Mouse (Mus musculus) limb, embryonic 15.5 days (tissue): ENCODE results near the gene Dpy30. TPM values are rescaled to one million over a fixed set of nuclear protein-coding genes. Genes with fewer than 3 reads are reported as not detected.
"Not testable (repeated sequence)": the region's sequence is repeated elsewhere in the genome, so short reads cannot be mapped to it uniquely, and the experiment has no call there.

Experiments used
- ATAC-seq: fragments of 200-750 bp; cut with Nextera tagmentation; 2 replicates; pipeline ENCODE4 v1.8.0; 2017; ENCODE audit warnings: low read depth, moderate TSS enrichment; ENCODE audit not compliant: insufficient number of reproducible peaks, low FRiP score, low TSS enrichment
- H3K27ac ChIP-seq: fragments of 300-500 bp; sonication (generic); 2 replicates; pipeline ENCODE4 v1.5.1; 2015; ENCODE audit warnings: moderate library complexity, mild to moderate bottlenecking, inconsistent platforms
- H3K27me3 ChIP-seq: fragments of 300-500 bp; sonication (generic); 2 replicates; pipeline ENCODE4 v1.6.1; 2015; ENCODE audit warnings: inconsistent platforms
- H3K36me3 ChIP-seq: fragments of 300-500 bp; sonication (generic); 2 replicates; pipeline ENCODE4 v1.6.1; 2015; ENCODE audit warnings: inconsistent platforms
- H3K4me1 ChIP-seq: fragments of 300-500 bp; sonication (generic); 2 replicates; pipeline ENCODE4 v1.6.1; 2015; ENCODE audit warnings: inconsistent platforms
- H3K4me2 ChIP-seq: fragments of 300-500 bp; sonication (generic); 2 replicates; pipeline ENCODE4 v1.6.1; 2015; ENCODE audit warnings: mild to moderate bottlenecking, inconsistent platforms
- H3K4me3 ChIP-seq: fragments of 300-500 bp; sonication (generic); 2 replicates; pipeline ENCODE4 v1.5.1; 2015; ENCODE audit warnings: mild to moderate bottlenecking, inconsistent platforms
- H3K9ac ChIP-seq: fragments of 300-500 bp; sonication (generic); 2 replicates; pipeline ENCODE4 v1.6.1; 2015; ENCODE audit warnings: inconsistent platforms
- H3K9me3 ChIP-seq: fragments of 300-500 bp; sonication (generic); 2 replicates; pipeline ENCODE4 v1.6.1; 2016; ENCODE audit warnings: inconsistent platforms
- WGBS: fragments of 180-500 bp; shearing (Covaris S2); methylation state at CpG from one replicate; pipeline ENCODE4 v1.1.7; 2015; 5-methylcytosine and 5-hydroxymethylcytosine counted together
- polyA plus RNA-seq: library from polyadenylated mRNA; unstranded; fragments of >200 nt; fragmentation: Nextera tagmentation; extraction: Ambion mirVana; gene quantifications from 2 replicates; pipeline ENCODE4 v1.2.1, GENCODE M21; 2015

Gene Dpy30
- polyA plus RNA-seq, 1 experiment from 2014 or later, result 186 TPM

DNA sequence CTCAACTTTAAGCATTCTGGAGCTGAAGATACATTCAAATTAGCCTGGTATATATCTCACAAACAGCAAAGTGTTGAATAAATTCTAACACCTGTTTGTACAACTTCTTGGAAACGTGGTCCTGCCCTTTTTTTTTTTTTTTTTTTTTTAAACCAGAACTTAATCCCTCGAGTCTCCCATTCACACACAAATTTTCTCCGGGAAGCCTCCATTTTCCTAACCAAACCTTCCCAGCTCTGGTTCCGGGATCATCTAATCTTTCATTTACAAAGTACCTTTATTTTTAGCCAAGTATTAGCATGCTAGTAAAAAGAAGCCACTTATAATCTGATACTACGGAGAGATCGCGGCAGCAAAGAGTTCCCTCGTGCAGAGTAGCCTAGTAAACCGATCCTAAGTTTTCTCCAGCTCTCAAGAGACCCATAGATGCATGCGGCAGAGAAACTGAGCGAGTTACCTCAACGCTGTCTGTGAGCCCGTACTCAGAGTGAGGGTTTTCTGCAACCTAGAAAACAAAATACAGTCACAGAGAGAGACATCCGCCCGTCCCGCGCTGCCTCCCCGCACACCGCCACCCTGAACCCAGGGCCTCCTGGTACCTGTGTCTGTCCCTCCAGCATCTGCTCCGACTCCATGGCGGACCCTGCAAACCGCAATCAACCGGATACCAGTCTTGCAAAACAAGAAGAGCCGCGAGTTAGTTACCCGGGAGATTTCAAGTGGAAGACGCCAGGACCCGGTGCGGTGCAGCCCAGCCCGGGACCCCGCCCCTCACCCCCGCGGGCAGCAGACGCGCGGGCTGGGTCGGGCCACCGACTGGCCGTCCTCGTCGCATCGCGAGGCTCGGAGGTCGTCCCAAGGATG is 8.1 kb downstream of the Dpy30 start:
- Histone ChIP-seq H3K9ac (peak overlapping the region; percentile 61), H3K36me3 (peaks cover 16% of the 10 kb centered on the region), H3K4me1 (peaks cover 6% of the 10 kb centered on the region), H3K27me3 (no peaks in the 10 kb centered on the region), H3K27ac (peak overlapping the region; percentile 88), H3K4me2 (peak overlapping the region; percentile 67), H3K4me3 (peak overlapping the region; percentile 76), H3K9me3 (no peaks in the 10 kb centered on the region)
- peak; percentile 73 for ATAC-seq
- under 1% methylated on average over 45 of the region's 45 CpGs for WGBS

DNA sequence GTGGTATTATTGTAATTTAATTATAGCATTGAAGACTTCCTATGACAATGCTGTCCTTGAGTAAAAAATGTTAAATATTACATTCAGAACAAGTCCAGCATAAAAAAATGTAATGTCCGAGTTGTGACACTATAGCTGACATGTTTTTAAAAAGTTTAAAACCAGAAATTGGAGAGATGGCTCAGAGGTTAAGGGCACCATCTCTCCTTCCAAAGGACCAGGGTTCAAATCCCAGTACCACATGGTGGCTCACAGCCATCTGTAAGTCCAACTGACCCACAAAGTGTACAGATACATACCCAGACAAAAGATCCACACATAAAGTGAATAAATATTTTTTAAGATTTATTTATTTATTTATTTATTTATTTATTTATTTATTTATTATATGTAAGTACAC is 17.7 kb downstream of the Dpy30 start:
- H3K36me3 ChIP-seq, result peaks cover 65% of the 10 kb centered on the region
- ATAC-seq, result no peak
- 83% methylated on average over 1 of the region's 1 CpGs for WGBS

DNA sequence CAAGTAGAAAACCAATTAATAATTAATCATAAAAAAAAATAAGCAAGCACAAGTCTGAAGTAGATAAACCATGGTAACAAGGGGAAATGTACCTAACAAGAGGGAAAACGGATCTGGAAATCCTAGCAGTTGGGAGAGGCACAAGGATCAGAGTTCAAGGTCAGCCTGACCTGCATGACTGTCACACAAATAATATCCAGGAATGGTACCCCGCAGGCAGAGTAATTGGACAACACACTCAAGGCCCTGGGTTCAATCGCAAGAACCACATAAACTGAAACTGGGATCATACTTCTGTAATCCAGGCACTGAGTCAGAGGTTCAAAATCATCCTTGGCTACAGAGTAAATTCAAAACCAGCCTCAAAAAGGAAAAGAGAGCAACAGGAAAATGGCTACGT is 18.1 kb downstream of the Dpy30 start:
- no peaks in the 10 kb centered on the region for H3K27me3 ChIP-seq
- H3K9ac ChIP-seq, result no peak overlapping the region
- peaks cover 69% of the 10 kb centered on the region for H3K36me3 ChIP-seq
- no peaks in the 10 kb centered on the region for H3K9me3 ChIP-seq
- no peak overlapping the region for H3K27ac ChIP-seq
- no peak for ATAC-seq
- no peak overlapping the region for H3K4me2 ChIP-seq
- H3K4me1 ChIP-seq, result no peaks in the 10 kb centered on the region
- WGBS, result 92% methylated on average over 4 of the region's 4 CpGs
- H3K4me3 ChIP-seq, result no peak overlapping the region

More for the DNA sequence above, 17.7 kb downstream of the Dpy30 start:
- Histone ChIP-seq H3K4me3 (no peak overlapping the region), H3K4me2 (no peak overlapping the region), H3K4me1 (no peaks in the 10 kb centered on the region), H3K9me3 (no peaks in the 10 kb centered on the region), H3K27me3 (no peaks in the 10 kb centered on the region), H3K27ac (no peak overlapping the region), H3K9ac (no peak overlapping the region)

DNA sequence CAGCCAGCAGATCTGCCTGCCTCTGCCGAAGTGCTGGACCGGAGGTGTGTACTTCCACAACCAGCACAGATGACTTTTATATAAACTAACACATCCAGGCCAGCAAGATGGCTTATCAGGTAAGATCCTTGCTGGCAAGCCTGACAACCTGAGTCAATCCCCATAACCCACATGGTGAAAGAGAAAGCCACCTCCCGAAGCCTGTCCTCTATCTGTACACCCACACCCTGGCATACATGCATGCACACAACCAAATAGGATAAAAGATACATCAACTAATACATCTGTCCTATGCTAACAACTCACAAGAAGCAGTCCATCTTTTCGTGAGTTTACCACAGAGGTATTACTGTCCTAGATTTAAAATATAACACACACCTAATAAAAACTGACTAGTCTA is 19.7 kb downstream of the Dpy30 start:
- no peak for ATAC-seq
- Histone ChIP-seq H3K27me3 (no peaks in the 10 kb centered on the region), H3K27ac (no peak overlapping the region), H3K4me1 (no peaks in the 10 kb centered on the region), H3K4me3 (no peak overlapping the region), H3K36me3 (peaks cover 65% of the 10 kb centered on the region), H3K9me3 (no peaks in the 10 kb centered on the region), H3K4me2 (no peak overlapping the region), H3K9ac (no peak overlapping the region)
- 91% methylated on average over 4 of the region's 4 CpGs for WGBS

DNA sequence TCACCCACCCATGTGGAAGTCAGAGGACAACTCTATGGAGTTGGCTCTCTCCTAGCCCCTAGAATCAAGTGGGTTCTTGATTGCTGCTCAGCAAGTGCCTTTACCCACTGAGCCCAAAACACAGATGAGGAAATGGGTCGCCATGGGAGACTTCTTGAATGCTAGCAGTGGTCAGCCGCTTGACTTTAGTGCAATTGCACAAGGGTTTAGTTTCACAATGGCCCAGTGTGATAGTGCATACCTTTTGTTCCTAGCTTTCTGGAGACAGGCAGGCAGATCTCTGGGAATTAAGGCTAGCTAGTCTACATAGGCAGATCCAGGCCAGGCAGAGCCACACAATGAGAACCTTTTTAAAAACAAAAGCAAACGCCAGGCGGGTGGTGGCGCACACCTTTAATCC is 23.7 kb downstream of the Dpy30 start:
- no peak for ATAC-seq
- H3K9ac ChIP-seq, result no peak overlapping the region
- peaks cover 41% of the 10 kb centered on the region for H3K36me3 ChIP-seq
- H3K9me3 ChIP-seq, result no peaks in the 10 kb centered on the region
- H3K27me3 ChIP-seq, result no peaks in the 10 kb centered on the region
- H3K4me3 ChIP-seq, result no peak overlapping the region
- 88% methylated on average over 5 of the region's 5 CpGs for WGBS
- no peak overlapping the region for H3K27ac ChIP-seq
- H3K4me2 ChIP-seq, result no peak overlapping the region
- no peaks in the 10 kb centered on the region for H3K4me1 ChIP-seq

DNA sequence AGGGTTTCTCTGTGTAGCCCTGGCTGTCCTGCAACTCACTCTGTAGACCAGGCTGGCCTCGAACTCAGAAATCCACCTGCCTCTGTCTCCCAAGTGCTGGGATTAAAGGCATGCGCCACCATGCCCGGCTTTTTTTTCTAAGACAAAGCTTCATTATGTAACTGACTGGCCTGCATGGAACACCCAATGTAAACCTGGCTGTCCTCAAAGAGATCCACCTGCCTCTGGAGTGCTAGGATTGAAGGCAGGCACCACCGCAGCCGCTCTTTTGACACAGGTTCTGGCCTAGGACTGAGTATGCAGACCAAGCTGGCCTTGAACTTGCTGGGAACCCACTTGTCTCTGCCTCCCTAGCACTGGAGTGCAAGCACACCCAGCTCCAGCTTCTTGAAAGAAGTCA is 26.8 kb downstream of the Dpy30 start:
- H3K27me3 ChIP-seq, H3K4me2 ChIP-seq, H3K9ac ChIP-seq, H3K4me3 ChIP-seq, H3K9me3 ChIP-seq, H3K27ac ChIP-seq, H3K4me1 ChIP-seq, ATAC-seq: not testable (repeated sequence)
- 94% methylated on average over 5 of the region's 5 CpGs for WGBS
- H3K36me3 ChIP-seq, result peaks cover 27% of the 10 kb centered on the region

DNA sequence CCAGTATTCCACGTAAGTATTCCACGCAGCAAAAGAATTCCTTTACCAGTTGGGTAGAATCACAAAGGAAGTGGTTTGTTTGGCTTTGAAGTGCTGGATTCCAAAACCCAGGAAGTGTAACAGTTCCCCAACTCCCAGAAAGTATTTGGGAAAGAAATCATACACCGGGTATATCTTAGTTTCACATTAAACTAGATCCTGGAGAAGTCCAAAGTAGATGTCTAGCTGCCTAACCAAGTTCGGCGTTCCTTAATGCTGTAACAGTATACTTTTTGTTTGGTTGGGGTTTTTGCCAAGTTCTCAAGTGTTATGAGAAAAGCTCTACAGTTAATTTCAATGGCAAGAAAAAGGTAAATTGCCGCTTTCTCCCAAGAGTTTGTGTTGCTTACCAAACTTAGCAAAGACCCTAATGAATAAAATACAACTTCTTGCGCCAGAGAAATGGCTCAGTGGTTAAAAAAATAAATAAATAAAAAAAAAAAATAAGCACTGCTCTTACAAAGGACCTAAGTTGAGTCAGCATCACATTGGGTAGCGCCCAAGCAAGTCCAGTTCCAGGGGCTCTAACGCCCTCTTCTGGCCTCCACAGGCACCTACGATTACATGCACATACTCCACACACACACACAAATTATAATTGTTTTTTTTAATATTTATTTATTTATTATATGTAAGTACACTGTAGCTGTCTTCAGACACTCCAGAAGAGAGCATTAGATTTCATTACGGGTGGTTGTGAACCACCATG is 27.5 kb downstream of the Dpy30 start:
- H3K4me2 ChIP-seq, result peak overlapping the region; percentile 62
- peaks cover 20% of the 10 kb centered on the region for H3K36me3 ChIP-seq
- H3K4me3 ChIP-seq, result peak overlapping the region; percentile 94
- no peak for ATAC-seq
- peak overlapping the region; percentile 99 for H3K27ac ChIP-seq
- no peaks in the 10 kb centered on the region for H3K9me3 ChIP-seq
- H3K27me3 ChIP-seq, result no peaks in the 10 kb centered on the region
- H3K4me1 ChIP-seq, result peaks cover 10% of the 10 kb centered on the region
- H3K9ac ChIP-seq, result peak overlapping the region; percentile 92; the same call in 1 of the 2 replicates
- 36% methylated on average over 11 of the region's 11 CpGs for WGBS

DNA sequence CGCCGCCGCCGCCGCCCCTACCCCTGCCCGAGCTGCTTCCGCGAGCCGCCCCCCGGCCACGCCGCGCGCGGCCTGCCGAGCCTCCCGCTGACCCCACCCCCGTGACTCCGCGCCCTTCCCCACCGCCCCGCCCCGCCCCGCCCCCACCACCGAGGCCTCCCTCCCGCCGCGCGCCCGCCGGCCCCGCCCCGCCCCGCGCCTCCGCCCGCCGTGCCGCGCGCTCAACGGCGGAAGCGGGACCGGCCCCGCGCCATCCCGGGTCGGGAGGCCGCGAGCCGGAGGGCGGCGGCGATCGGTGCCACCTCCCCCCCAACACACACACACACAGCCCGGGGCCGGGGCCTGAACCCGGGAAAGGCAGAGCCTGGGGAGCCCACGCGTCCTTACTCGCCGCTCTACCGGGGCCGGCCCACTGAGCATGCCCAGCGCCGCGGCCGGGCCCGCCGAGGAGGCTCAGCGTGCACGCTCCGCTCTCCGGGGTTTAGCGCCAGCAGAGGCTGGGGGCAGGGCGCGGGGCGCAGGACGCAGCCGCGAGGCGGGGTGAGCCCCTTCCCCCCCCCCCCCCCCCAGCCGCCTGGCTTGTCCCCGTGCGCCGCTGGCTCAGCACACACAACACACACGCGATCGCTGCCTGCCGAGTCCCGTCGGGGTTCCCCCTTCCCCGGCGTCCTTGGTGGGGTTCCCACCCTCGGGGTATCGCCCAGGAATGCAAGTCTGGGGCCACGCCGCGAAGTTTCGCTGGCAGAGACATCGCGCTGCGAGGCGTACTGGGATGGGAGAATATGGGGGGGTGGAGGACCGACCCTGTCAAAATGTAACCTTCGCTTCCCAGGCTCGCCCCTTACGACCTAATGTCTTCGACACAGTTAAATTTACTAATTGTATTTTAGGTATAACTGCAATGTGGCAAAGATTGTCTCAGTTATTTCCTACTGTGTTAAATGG is 28.4 kb downstream of the Dpy30 start, which contains the start of gene Memo1:
Memo1 (minus strand) TSS at position 496 of the 945 bp plus-strand sequence.
- Histone ChIP-seq H3K4me1 (peaks cover 14% of the 10 kb centered on the region), H3K36me3 (peaks cover 12% of the 10 kb centered on the region), H3K9ac (peak within 1 kb of the TSS; percentile 92), H3K4me3 (peak within 1 kb of the TSS; percentile 94), H3K27ac (peak within 1 kb of the TSS; percentile 99), H3K9me3 (no peaks in the 10 kb centered on the region), H3K27me3 (no peaks in the 10 kb centered on the region), H3K4me2 (peak within 1 kb of the TSS; percentile 62)
- peak; percentile 91 for ATAC-seq
- WGBS, result under 1% methylated on average over 49 of the region's 110 CpGs

DNA sequence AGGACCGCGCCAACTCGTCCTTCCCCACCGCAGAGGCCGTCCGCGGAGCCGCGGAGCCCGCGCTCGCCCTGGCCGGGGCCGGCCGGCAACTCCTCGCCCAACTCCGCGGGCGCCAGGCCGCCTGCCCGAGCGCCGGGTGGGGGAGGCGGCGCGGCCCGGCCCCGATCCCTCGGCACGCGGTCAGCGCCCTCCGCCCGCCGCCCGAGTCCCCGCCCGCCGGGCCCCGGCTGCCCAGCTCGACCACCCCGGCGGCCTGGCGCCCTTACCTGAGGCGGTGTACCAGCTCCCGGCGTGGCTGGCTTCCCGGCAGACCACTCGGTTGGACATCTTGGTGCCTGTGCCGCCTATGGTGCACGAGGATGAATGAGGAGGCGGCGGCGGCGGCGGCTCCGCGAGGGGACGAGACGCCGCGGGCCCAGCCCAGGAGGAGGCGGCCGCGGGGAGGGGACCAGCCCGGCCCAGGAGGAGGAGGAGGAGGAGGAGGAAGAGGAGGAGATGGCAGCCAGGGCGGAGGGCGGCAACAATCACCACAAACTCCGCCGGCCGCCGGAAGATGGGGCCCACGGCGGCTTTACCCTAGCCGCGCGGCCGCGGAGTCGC is 29.2 kb downstream of the Dpy30 start:
- H3K36me3 ChIP-seq, result peaks cover 8% of the 10 kb centered on the region; the same call in 1 of the 2 replicates
- peak overlapping the region; percentile 53 for H3K4me2 ChIP-seq
- no peaks in the 10 kb centered on the region for H3K27me3 ChIP-seq
- WGBS, result under 1% methylated on average over 64 of the region's 80 CpGs
- peak overlapping the region; percentile 94 for H3K4me3 ChIP-seq
- H3K4me1 ChIP-seq, result peaks cover 14% of the 10 kb centered on the region
- no peaks in the 10 kb centered on the region for H3K9me3 ChIP-seq
- peak overlapping the region; percentile 99 for H3K27ac ChIP-seq
- peak overlapping the region; percentile 92 for H3K9ac ChIP-seq
- peak; percentile 87 for ATAC-seq

DNA sequence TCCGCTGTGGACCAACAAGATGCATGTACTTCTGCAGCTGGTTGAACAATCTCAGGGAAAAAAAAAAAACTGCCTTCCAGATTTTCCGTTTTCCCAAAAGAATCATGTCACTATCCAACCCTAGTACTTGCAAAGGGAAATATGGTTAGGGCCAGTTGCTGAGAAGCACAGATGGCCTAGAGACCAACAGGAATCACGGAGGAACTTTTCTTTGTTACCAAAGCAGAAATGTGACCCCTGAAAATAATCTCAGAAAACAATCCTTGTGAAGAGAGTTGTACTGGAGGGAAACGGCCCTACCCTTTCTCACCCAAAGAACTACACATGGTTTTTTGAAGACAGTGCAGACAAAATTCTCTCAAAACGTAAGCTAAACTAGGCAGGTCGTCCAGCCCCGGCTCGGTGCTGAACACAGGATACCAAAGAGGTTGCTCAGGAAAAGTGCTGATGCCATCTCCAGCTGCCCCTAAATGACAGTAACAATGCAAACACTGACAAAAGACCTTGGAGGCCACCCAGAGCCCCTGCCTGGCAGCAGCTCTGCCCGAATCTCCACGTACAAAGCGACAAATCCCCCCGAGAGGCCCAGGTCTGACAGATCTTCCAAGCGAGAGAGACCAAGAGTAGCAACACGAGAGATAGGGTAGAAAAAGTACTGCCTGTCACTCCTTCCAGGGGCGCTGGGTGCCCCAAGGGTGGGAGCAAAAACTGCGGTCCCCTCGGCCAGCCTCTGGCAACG is 29.9 kb downstream of the Dpy30 start:
- Histone ChIP-seq H3K4me2 (peak overlapping the region; percentile 53), H3K36me3 (peaks cover 4% of the 10 kb centered on the region; the same call in 1 of the 2 replicates), H3K9ac (peak overlapping the region; percentile 92), H3K27ac (peak overlapping the region; percentile 99), H3K9me3 (no peaks in the 10 kb centered on the region), H3K4me3 (peak overlapping the region; percentile 94), H3K4me1 (peaks cover 14% of the 10 kb centered on the region), H3K27me3 (no peaks in the 10 kb centered on the region)
- WGBS, result under 1% methylated on average over 18 of the region's 18 CpGs
- no peak for ATAC-seq
